Mouse (Mus musculus): ENCODE results near the gene Kcnh5.

- TF ChIP-seq CTCF (IDR thresholded peaks at IDR 0.05; ENCODE audit: low read depth) = no peak
- TF ChIP-seq EP300 (IDR thresholded peaks at IDR 0.05; ENCODE audit: low read depth) = no peak
These were observed 86.2 kb downstream of the Kcnh5 start for GRCm38 (mm10) chr12:75090957-75091356.
